Mouse (Mus musculus): ENCODE results near the gene Flad1. TPM values are rescaled to one million over a fixed set of nuclear protein-coding genes. Genes with fewer than 3 reads are reported as not detected.

Flad1 gene
- polyA plus RNA-seq, 1 experiment from 2014 or later = 32.2 TPM

- Histone ChIP-seq H3K27me3 (no peaks in the 10 kb centered on the region), H3K4me2 (no peak overlapping the region), H3K4me1 (peaks cover 10% of the 10 kb centered on the region), H3K36me3 (replicated peaks) (peaks cover 28% of the 10 kb centered on the region), H3K27ac (no peak overlapping the region), H3K9ac (no peak overlapping the region), H3K9me3 (no peaks in the 10 kb centered on the region), H3K4me3 (replicated peaks) (no peak overlapping the region)
- no peak for ATAC-seq (ENCODE audit: low FRiP score)
- WGBS = 63% methylated on average over 16 of the region's 16 CpGs
Measured at GRCm38 (mm10) chr3:89408448-89408847, 3.2 kb downstream of the Flad1 start.

GRCm38 (mm10) chr3:89406887-89407286 lies 4.8 kb downstream of the Flad1 start:
- H3K36me3 ChIP-seq (replicated peaks) = peaks cover 43% of the 10 kb centered on the region
- no peaks in the 10 kb centered on the region for H3K27me3 ChIP-seq
- H3K9ac ChIP-seq = no peak overlapping the region
- peaks cover 10% of the 10 kb centered on the region for H3K4me1 ChIP-seq
- no peaks in the 10 kb centered on the region for H3K9me3 ChIP-seq
- no peak overlapping the region for H3K4me2 ChIP-seq
- H3K4me3 ChIP-seq (replicated peaks) = no peak overlapping the region
- no peak overlapping the region for H3K27ac ChIP-seq
- 95% methylated on average over 6 of the region's 6 CpGs for WGBS
- ATAC-seq (ENCODE audit: low FRiP score) = no peak

GRCm38 (mm10) chr3:89402693-89403092 lies 9.0 kb downstream of the Flad1 start, which contains the start of gene Lenep:
Lenep (minus strand) TSS chr3:89402793.
- H3K9ac ChIP-seq = no peak within 1 kb of the TSS
- no peaks in the 10 kb centered on the region for H3K9me3 ChIP-seq
- WGBS = 80% methylated on average over 5 of the region's 5 CpGs
- no peaks in the 10 kb centered on the region for H3K27me3 ChIP-seq
- H3K36me3 ChIP-seq (replicated peaks) = peaks cover 51% of the 10 kb centered on the region
- no peak within 1 kb of the TSS for H3K4me2 ChIP-seq
- H3K4me3 ChIP-seq (replicated peaks) = no peak within 1 kb of the TSS
- H3K4me1 ChIP-seq = no peaks in the 10 kb centered on the region
- no peak for ATAC-seq (ENCODE audit: low FRiP score)
- no peak within 1 kb of the TSS for H3K27ac ChIP-seq

GRCm38 (mm10) chr3:89401329-89401728 lies 10.3 kb downstream of the Flad1 start:
- H3K27me3 ChIP-seq = no peaks in the 10 kb centered on the region
- peaks cover 41% of the 10 kb centered on the region for H3K36me3 ChIP-seq (replicated peaks)
- ATAC-seq (ENCODE audit: low FRiP score) = no peak
- no peak overlapping the region for H3K9ac ChIP-seq
- no peak overlapping the region for H3K4me3 ChIP-seq (replicated peaks)
- peaks cover 6% of the 10 kb centered on the region for H3K4me1 ChIP-seq
- WGBS = 86% methylated on average over 7 of the region's 7 CpGs
- no peaks in the 10 kb centered on the region for H3K9me3 ChIP-seq
- no peak overlapping the region for H3K27ac ChIP-seq
- H3K4me2 ChIP-seq = no peak overlapping the region

- Histone ChIP-seq H3K9ac (no peak overlapping the region), H3K9me3 (no peaks in the 10 kb centered on the region), H3K27ac (no peak overlapping the region), H3K36me3 (replicated peaks) (peaks cover 10% of the 10 kb centered on the region), H3K27me3 (peaks cover 30% of the 10 kb centered on the region), H3K4me2 (peak overlapping the region; percentile 97), H3K4me3 (replicated peaks) (peak overlapping the region; percentile 50), H3K4me1 (peaks cover 49% of the 10 kb centered on the region)
- under 1% methylated on average over 4 of the region's 4 CpGs for WGBS
- no peak for ATAC-seq (ENCODE audit: low FRiP score)
Measured at GRCm38 (mm10) chr3:89396654-89397005, 15.0 kb downstream of the Flad1 start.

- Histone ChIP-seq H3K9me3 (no peaks in the 10 kb centered on the region), H3K36me3 (replicated peaks) (0 out of 2 replicates have a peak, but pooled peaks cover 4% of the 10 kb centered on the region), H3K4me2 (peak overlapping the region; percentile 97), H3K4me3 (replicated peaks) (peak overlapping the region; percentile 50), H3K27ac (no peak overlapping the region), H3K9ac (peak overlapping the region; percentile 61), H3K4me1 (peaks cover 54% of the 10 kb centered on the region), H3K27me3 (peaks cover 33% of the 10 kb centered on the region)
- ATAC-seq (ENCODE audit: low FRiP score) = no peak
- WGBS = under 1% methylated on average over 44 of the region's 44 CpGs
Measured at GRCm38 (mm10) chr3:89395806-89396653, 15.6 kb downstream of the Flad1 start.

GRCm38 (mm10) chr3:89395419-89395805 lies 16.3 kb downstream of the Flad1 start:
- peak overlapping the region; percentile 61; the same call in 1 of the 2 replicates for H3K9ac ChIP-seq
- H3K4me2 ChIP-seq = peak overlapping the region; percentile 97
- H3K27me3 ChIP-seq = peaks cover 39% of the 10 kb centered on the region
- no peak overlapping the region for H3K27ac ChIP-seq
- peaks cover 60% of the 10 kb centered on the region for H3K4me1 ChIP-seq
- 0 out of 2 replicates have a peak, but pooled peaks cover 4% of the 10 kb centered on the region for H3K36me3 ChIP-seq (replicated peaks)
- 2% methylated on average over 10 of the region's 10 CpGs for WGBS
- ATAC-seq (ENCODE audit: low FRiP score) = no peak
- H3K9me3 ChIP-seq = no peaks in the 10 kb centered on the region
- H3K4me3 ChIP-seq (replicated peaks) = peak overlapping the region; percentile 50

- no peaks in the 10 kb centered on the region for H3K9me3 ChIP-seq
- peak overlapping the region; percentile 97 for H3K4me2 ChIP-seq
- ATAC-seq (ENCODE audit: low FRiP score) = 0 out of 2 replicates have a peak, but pooled peaks have one; percentile 0
- 0 out of 2 replicates have a peak overlapping the region, but pooled peaks have one; percentile 74 for H3K27ac ChIP-seq
- H3K36me3 ChIP-seq (replicated peaks) = 0 out of 2 replicates have a peak, but pooled peaks cover 4% of the 10 kb centered on the region
- peaks cover 63% of the 10 kb centered on the region for H3K4me1 ChIP-seq
- WGBS = under 1% methylated on average over 11 of the region's 12 CpGs
- H3K27me3 ChIP-seq = peaks cover 44% of the 10 kb centered on the region
- peak overlapping the region; percentile 50 for H3K4me3 ChIP-seq (replicated peaks)
- peak overlapping the region; percentile 61 for H3K9ac ChIP-seq
Measured at GRCm38 (mm10) chr3:89394894-89395256, 16.8 kb downstream of the Flad1 start.

GRCm38 (mm10) chr3:89394006-89394893 lies 17.4 kb downstream of the Flad1 start, which contains the start of gene Zbtb7b:
Zbtb7b (minus strand) TSS chr3:89394776.
- ATAC-seq (ENCODE audit: low FRiP score) = peak; percentile 52
- Histone ChIP-seq H3K4me1 (peaks cover 63% of the 10 kb centered on the region), H3K36me3 (replicated peaks) (no peaks in the 10 kb centered on the region), H3K4me2 (peak within 1 kb of the TSS; percentile 97), H3K27me3 (peaks cover 50% of the 10 kb centered on the region), H3K4me3 (replicated peaks) (peak within 1 kb of the TSS; percentile 50), H3K27ac (peak within 1 kb of the TSS; percentile 74), H3K9me3 (no peaks in the 10 kb centered on the region), H3K9ac (peak within 1 kb of the TSS; percentile 61)
- WGBS = under 1% methylated on average over 37 of the region's 42 CpGs

- H3K27me3 ChIP-seq = peaks cover 50% of the 10 kb centered on the region
- H3K9ac ChIP-seq = peak overlapping the region; percentile 61
- ATAC-seq (ENCODE audit: low FRiP score) = peak; percentile 95
- peaks cover 63% of the 10 kb centered on the region for H3K4me1 ChIP-seq
- H3K4me2 ChIP-seq = peak overlapping the region; percentile 97
- H3K27ac ChIP-seq = peak overlapping the region; percentile 74
- peak overlapping the region; percentile 50 for H3K4me3 ChIP-seq (replicated peaks)
- under 1% methylated on average over 15 of the region's 15 CpGs for WGBS
- H3K9me3 ChIP-seq = no peaks in the 10 kb centered on the region
- H3K36me3 ChIP-seq (replicated peaks) = no peaks in the 10 kb centered on the region
Measured at GRCm38 (mm10) chr3:89393605-89394004, 18.1 kb downstream of the Flad1 start.

- no peaks in the 10 kb centered on the region for H3K9me3 ChIP-seq
- no peak for ATAC-seq (ENCODE audit: low FRiP score)
- peak overlapping the region; percentile 33; the same call in 1 of the 2 replicates for H3K9ac ChIP-seq
- peak overlapping the region; percentile 50 for H3K4me3 ChIP-seq (replicated peaks)
- peak overlapping the region; percentile 97 for H3K4me2 ChIP-seq
- H3K36me3 ChIP-seq (replicated peaks) = no peaks in the 10 kb centered on the region
- peaks cover 63% of the 10 kb centered on the region for H3K4me1 ChIP-seq
- WGBS = 0% methylated on average over 13 of the region's 24 CpGs
- no peak overlapping the region for H3K27ac ChIP-seq
- peaks cover 50% of the 10 kb centered on the region for H3K27me3 ChIP-seq
Measured at GRCm38 (mm10) chr3:89392871-89393311, 18.8 kb downstream of the Flad1 start.
